In genomic region chr7:28780857-28781256, GRCm38 (mm10) we compare ENCODE assay signal across 12 mouse cellular contexts. TPM values are rescaled to one million over a fixed set of nuclear protein-coding genes. Genes with fewer than 3 reads are reported as not detected.
DNase-seq lines count a peak whose midpoint lies in the region; ATAC-seq and TF ChIP-seq lines count a peak whose summit lies in the region.
"Had no signal": no experiment of that assay in that cellular context is flagged by ENCODE, and none has a peak within 500 bp of the region (broad histone marks: within the 10 kb centered on the region; RNA-seq: fewer than 3 reads in every experiment).

No protein-coding gene starts in this region.

- no peak overlapping the region for H3K4me3 ChIP-seq in hindbrain, postnatal 0 days (ENCODE audit: low read length)
- no peak overlapping the region for H3K4me3 ChIP-seq in hindbrain, embryonic 16.5 days (ENCODE audit: low read length)
- H3K4me3 ChIP-seq: erythroblast, embryonic 14.5 days; neural tube, embryonic 12.5 days had no signal

- H3K9ac ChIP-seq in hindbrain, postnatal 0 days (replicated peaks; ENCODE audit: low read length) = no peak overlapping the region
- no peak overlapping the region for H3K9ac ChIP-seq in hindbrain, embryonic 16.5 days (ENCODE audit: low read depth, low read length)
- H3K9ac ChIP-seq: liver, embryonic 14.5 days; neural tube, embryonic 12.5 days had no signal

- no peak for ATAC-seq in hindbrain, postnatal 0 days
- no peak for ATAC-seq in hindbrain, embryonic 16.5 days

- no peak overlapping the region for H3K4me2 ChIP-seq in hindbrain, postnatal 0 days (ENCODE audit: low read depth, low read length)
- no peak overlapping the region for H3K4me2 ChIP-seq in hindbrain, embryonic 16.5 days (ENCODE audit: low read length)
- H3K4me2 ChIP-seq: neural tube, embryonic 12.5 days had no signal

- H3K4me1 ChIP-seq in hindbrain, postnatal 0 days (ENCODE audit: insufficient read depth, low read length) = no peaks in the 10 kb centered on the region
- H3K4me1 ChIP-seq in hindbrain, embryonic 16.5 days (ENCODE audit: control insufficient read depth, insufficient read depth, low read depth, low read length) = no peaks in the 10 kb centered on the region

- no peaks in the 10 kb centered on the region for H3K9me3 ChIP-seq in hindbrain, postnatal 0 days (ENCODE audit: low read length)
- no peaks in the 10 kb centered on the region for H3K9me3 ChIP-seq in hindbrain, embryonic 16.5 days (ENCODE audit: control insufficient read depth, low read length)
- H3K9me3 ChIP-seq: neural tube, embryonic 12.5 days had no signal

- peak; percentile 54 to 60 for DNase-seq in adrenal gland, postnatal 36 days
- DNase-seq in adrenal gland, adult 8-10 months = no peak
- DNase-seq in hindbrain, postnatal 0 days (ENCODE audit: low spot score) = no peak
- DNase-seq in spleen, postnatal 36 days (ENCODE audit: low spot score in 2 of 2) = peak; percentile 69 to 72
- no peak for DNase-seq in spleen, postnatal 14 days (ENCODE audit: low spot score in 2 of 2)
- DNase-seq in thymus, postnatal 14 days = peak; percentile 81
- DNase-seq in testis, postnatal 10 days (ENCODE audit: low spot score) = no peak

- 74% methylated on average over 7 of the region's 7 CpGs for WGBS in hindbrain, postnatal 0 days
- WGBS in hindbrain, embryonic 16.5 days = 78% methylated on average over 7 of the region's 7 CpGs

- no peaks in the 10 kb centered on the region for H3K27me3 ChIP-seq in hindbrain, postnatal 0 days (ENCODE audit: insufficient read depth, low read length)
- no peaks in the 10 kb centered on the region for H3K27me3 ChIP-seq in hindbrain, embryonic 16.5 days (replicated peaks; ENCODE audit: control insufficient read depth, insufficient read depth, low read length)
- H3K27me3 ChIP-seq: neural tube, embryonic 12.5 days had no signal

- peaks cover 10% of the 10 kb centered on the region; the same call in 1 of the 2 replicates for H3K36me3 ChIP-seq in hindbrain, postnatal 0 days (ENCODE audit: insufficient read depth, low read length)
- no peaks in the 10 kb centered on the region for H3K36me3 ChIP-seq in hindbrain, embryonic 16.5 days (ENCODE audit: control insufficient read depth, insufficient read depth, low read length)

- no peak for TF ChIP-seq CTCF in hindbrain, postnatal 0 days (IDR thresholded peaks at IDR 0.05; ENCODE audit: low read depth)

- peak overlapping the region; percentile 62; the same call in 1 of the 2 replicates for H3K27ac ChIP-seq in hindbrain, postnatal 0 days
- H3K27ac ChIP-seq in hindbrain, embryonic 16.5 days (ENCODE audit: low read depth, low read length) = no peak overlapping the region
- H3K27ac ChIP-seq: liver, embryonic 14.5 days; neural tube, embryonic 12.5 days had no signal

RNA-seq across cellular contexts. Expression of gene Rinl, which starts 7.9 kb away (rescaled TPM):
- total RNA-seq in adrenal gland, postnatal 36 days (2021) = 1 to 10 TPM; 2.5 to 2.8 TPM
- 1 to 10 TPM; 1.9 to 4.4 (median 2.8) TPM for total RNA-seq in adrenal gland, adult 8-10 months (2022)
- total RNA-seq in hindbrain, postnatal 0 days (2014; rRNA removed) = 1.2 TPM in 2 replicates
- polyA plus RNA-seq in hindbrain, postnatal 0 days (2015; fragmentation: Nextera tagmentation; extraction: Ambion mirVana) = 1.4 and 2.0 TPM in 2 replicates
- 2.8 and 2.9 TPM in 2 replicates for polyA plus RNA-seq in hindbrain, embryonic 16.5 days (2015; fragmentation: Nextera tagmentation; extraction: Ambion mirVana)

RNA-seq across cellular contexts. Expression of gene Nfkbib, which starts 13.5 kb away (rescaled TPM):
- total RNA-seq in adrenal gland, postnatal 36 days (2021) = 10 to 100 TPM; 44.1 to 49.2 TPM
- 10 to 100 TPM; 32.0 to 52.2 (median 39.6) TPM for total RNA-seq in adrenal gland, adult 8-10 months (2022)
- total RNA-seq in hindbrain, postnatal 0 days (2014; rRNA removed) = 18.2 and 22.7 TPM in 2 replicates
- 59.7 and 67.9 TPM in 2 replicates for polyA plus RNA-seq in hindbrain, postnatal 0 days (2015; fragmentation: Nextera tagmentation; extraction: Ambion mirVana)
- polyA plus RNA-seq in hindbrain, embryonic 16.5 days (2015; fragmentation: Nextera tagmentation; extraction: Ambion mirVana) = 70.2 and 72.2 TPM in 2 replicates

RNA-seq across cellular contexts. Expression of gene Sirt2, which starts 14.3 kb away (rescaled TPM):
- 10 to 100 TPM; 73.7 to 82.5 TPM for total RNA-seq in adrenal gland, postnatal 36 days (2021)
- total RNA-seq in adrenal gland, adult 8-10 months (2022) = 10 to 100 TPM; 73.9 to 96.2 (median 84.3) TPM
- total RNA-seq in hindbrain, postnatal 0 days (2014; rRNA removed) = 92.6 and 95.5 TPM in 2 replicates
- polyA plus RNA-seq in hindbrain, postnatal 0 days (2015; fragmentation: Nextera tagmentation; extraction: Ambion mirVana) = 147 and 160 TPM in 2 replicates
- polyA plus RNA-seq in hindbrain, embryonic 16.5 days (2015; fragmentation: Nextera tagmentation; extraction: Ambion mirVana) = 128 and 130 TPM in 2 replicates

RNA-seq across cellular contexts. Expression of gene Ccer2, which starts 24.9 kb away (rescaled TPM):
- total RNA-seq in adrenal gland, postnatal 36 days (2021) = not detected
- total RNA-seq in adrenal gland, adult 8-10 months (2022) = not detected
- total RNA-seq in hindbrain, postnatal 0 days (2014; rRNA removed) = not detected in 2 replicates
- polyA plus RNA-seq in hindbrain, postnatal 0 days (2015; fragmentation: Nextera tagmentation; extraction: Ambion mirVana) = 1.4 and 1.9 TPM in 2 replicates
- polyA plus RNA-seq in hindbrain, embryonic 16.5 days (2015; fragmentation: Nextera tagmentation; extraction: Ambion mirVana) = 0.72 and 1.1 TPM in 2 replicates
- polyA plus RNA-seq: C2C12; erythroblast, embryonic 14.5 days; liver, embryonic 14.5 days had no signal

RNA-seq across cellular contexts. Expression of gene Hnrnpl, which starts 27.5 kb away (rescaled TPM):
- total RNA-seq in adrenal gland, postnatal 36 days (2021) = 100 to 1,000 TPM; 415 to 420 TPM
- total RNA-seq in adrenal gland, adult 8-10 months (2022) = 100 to 1,000 TPM; 331 to 473 (median 439) TPM
- 233 and 275 TPM in 2 replicates for total RNA-seq in hindbrain, postnatal 0 days (2014; rRNA removed)
- polyA plus RNA-seq in hindbrain, postnatal 0 days (2015; fragmentation: Nextera tagmentation; extraction: Ambion mirVana) = 179 and 191 TPM in 2 replicates
- 117 and 127 TPM in 2 replicates for polyA plus RNA-seq in hindbrain, embryonic 16.5 days (2015; fragmentation: Nextera tagmentation; extraction: Ambion mirVana)

Comparison
In these comparisons a context has a peak if more than half of its experiments do, and no peak if none do; other contexts are left out.
1. DNase-seq: peak in adrenal gland, postnatal 36 days (2 of 2), spleen, postnatal 36 days (2 of 2) and thymus, postnatal 14 days (single experiment); none in adrenal gland, adult 8-10 months (single experiment), hindbrain, postnatal 0 days (single experiment), spleen, postnatal 14 days (0 of 2) and testis, postnatal 10 days (single experiment).